Mouse (Mus musculus) MEL (cell line): ENCODE measurements at regions not wholly inside any gene's neighbourhood (a gene's known extent, or its start where the extent isn't known, plus 50 kb on each side); places are given as distances from the start of the nearest gene placed in this dataset.

Experiments used
- CTCF ChIP-seq, 3 experiments: IDR thresholded peaks in 2 of 3; conservative IDR thresholded peaks in 1 of 3; 2 replicates each; pipeline ENCODE4 v1.5.1; 2011 to 2012; ENCODE audit warnings: low read length in 3 of 3, low read depth in 2 of 3, mild to moderate bottlenecking in 2 of 3, improper control_type of control experiment in 1 of 3, inconsistent platforms in 1 of 3, mixed read lengths in 1 of 3, moderate library complexity in 1 of 3; ENCODE audit not compliant: control insufficient read depth in 1 of 3, insufficient read depth in 1 of 3, poor library complexity in 1 of 3, severe bottlenecking in 1 of 3
- E2F4 ChIP-seq: IDR thresholded peaks from 2 replicates; pipeline ENCODE4 v1.6.1; 2011; ENCODE audit warnings: low read depth, low read length, improper control_type of control experiment, borderline replicate concordance
- EP300 ChIP-seq, 2 experiments: IDR thresholded peaks; 2 replicates each; pipeline ENCODE4 v1.6.1; 2011; ENCODE audit warnings: improper control_type of control experiment in 2 of 2, low read length in 2 of 2, low read depth in 1 of 2, mild to moderate bottlenecking in 1 of 2
- GABPA ChIP-seq: IDR thresholded peaks from 2 replicates; pipeline ENCODE4 v1.6.1; 2012; ENCODE audit warnings: low read depth, mild to moderate bottlenecking, inconsistent platforms, low read length, improper control_type of control experiment, moderate library complexity
- GATA1 ChIP-seq: IDR thresholded peaks from 2 replicates; pipeline ENCODE4 v1.6.1; 2011; ENCODE audit warnings: low read depth, low read length, improper control_type of control experiment
- HCFC1 ChIP-seq: IDR thresholded peaks from 2 replicates; pipeline ENCODE4 v1.6.1; 2012; ENCODE audit warnings: low read depth, mild to moderate bottlenecking, inconsistent platforms, low read length, improper control_type of control experiment, moderate library complexity
- JUND ChIP-seq: IDR thresholded peaks from 2 replicates; pipeline ENCODE4 v1.6.1; 2011; ENCODE audit warnings: low read depth, mild to moderate bottlenecking, improper control_type of control experiment, low read length
- MAFK ChIP-seq: IDR thresholded peaks from 2 replicates; pipeline ENCODE4 v1.6.1; 2011; ENCODE audit warnings: low read depth, mild to moderate bottlenecking, low read length, improper control_type of control experiment, borderline replicate concordance
- MXI1 ChIP-seq: IDR thresholded peaks from 2 replicates; pipeline ENCODE4 v1.6.1; 2011; ENCODE audit warnings: mild to moderate bottlenecking, low read depth, low read length, improper control_type of control experiment
- POLR2A ChIP-seq, 2 experiments: IDR thresholded peaks; 2 replicates each; pipeline ENCODE4 v1.6.1; 2011 to 2012; ENCODE audit warnings: low read length in 2 of 2, mild to moderate bottlenecking in 2 of 2, control low read depth in 1 of 2, improper control_type of control experiment in 1 of 2, low read depth in 1 of 2, moderate library complexity in 1 of 2; ENCODE audit not compliant: control insufficient read depth in 1 of 2, insufficient read depth in 1 of 2, poor library complexity in 1 of 2
- TAL1 ChIP-seq: IDR thresholded peaks from 2 replicates; pipeline ENCODE4 v1.6.1; 2012; ENCODE audit warnings: mild to moderate bottlenecking, inconsistent platforms, low read length, moderate library complexity, mixed read lengths
- TCF12 ChIP-seq: IDR thresholded peaks from 2 replicates; pipeline ENCODE4 v1.6.1; 2014; ENCODE audit warnings: low read depth, mild to moderate bottlenecking, inconsistent platforms, low read length, improper control_type of control experiment, moderate library complexity
- USF2 ChIP-seq, 2 experiments: IDR thresholded peaks; 2 replicates each; pipeline ENCODE4 v1.6.1; 2011 to 2012; ENCODE audit warnings: improper control_type of control experiment in 2 of 2, low read length in 2 of 2, borderline replicate concordance in 1 of 2, inconsistent platforms in 1 of 2, low read depth in 1 of 2, mild to moderate bottlenecking in 1 of 2; ENCODE audit not compliant: insufficient read depth in 1 of 2
- ZC3H11A ChIP-seq: IDR thresholded peaks from 2 replicates; pipeline ENCODE4 v1.6.1; 2012; ENCODE audit warnings: low read depth, mild to moderate bottlenecking, inconsistent platforms, low read length, improper control_type of control experiment

DNA sequence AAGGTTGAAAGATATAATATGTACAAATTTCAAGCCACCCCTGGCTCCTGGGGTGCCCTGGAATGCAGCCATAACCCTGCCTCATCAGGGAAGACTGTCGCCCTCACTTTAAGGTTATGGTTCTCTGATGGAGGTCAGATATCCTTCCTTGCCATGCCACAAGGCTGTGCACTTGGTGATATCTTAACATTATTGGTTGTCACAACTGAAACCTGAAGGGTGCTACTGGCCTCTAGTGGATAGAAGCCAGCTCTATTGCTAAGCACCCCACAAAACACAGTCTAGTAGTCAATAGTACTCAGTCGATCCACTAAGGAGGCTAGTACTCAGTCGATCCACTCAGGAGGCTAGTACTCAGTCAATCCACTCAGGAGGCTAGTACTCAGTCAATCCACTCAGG lies 111.6 kb downstream of the Sec31a start:
- peak in 2 of 3 experiments; percentile 17 to 64; a peak in 2 of 6 replicates for TF ChIP-seq CTCF (IDR thresholded peaks at IDR 0.05 in 2 of 3, conservative IDR thresholded peaks at IDR 0.05 in 1 of 3; ENCODE audit: control insufficient read depth in 1 of 3, insufficient read depth in 1 of 3, low read depth in 2 of 3, low read length in 3 of 3, poor library complexity in 1 of 3, severe bottlenecking in 1 of 3)
- no peak for TF ChIP-seq POLR2A (IDR thresholded peaks at IDR 0.05; ENCODE audit: control insufficient read depth in 1 of 2, insufficient read depth in 1 of 2, low read depth in 1 of 2, low read length in 2 of 2, poor library complexity in 1 of 2)
- no peak for TF ChIP-seq MXI1
- no peak for TF ChIP-seq TCF12
- TF ChIP-seq GABPA = no peak
- no peak for TF ChIP-seq USF2 (IDR thresholded peaks at IDR 0.05; ENCODE audit: borderline replicate concordance in 1 of 2, insufficient read depth in 1 of 2, low read depth in 1 of 2, low read length in 2 of 2)
- TF ChIP-seq EP300 (IDR thresholded peaks at IDR 0.05; ENCODE audit: low read depth in 1 of 2, low read length in 2 of 2) = no peak
- TF ChIP-seq E2F4 = no peak
- no peak for TF ChIP-seq HCFC1
- TF ChIP-seq JUND = no peak
- no peak for TF ChIP-seq TAL1
- no peak for TF ChIP-seq MAFK
- TF ChIP-seq GATA1 = no peak
- TF ChIP-seq ZC3H11A = peak; percentile 31; the same call in 1 of the 2 replicates
